11 mouse cellular contexts compared by ENCODE assay signal in genomic region chr6:29528165-29528505, GRCm38 (mm10). TPM values are rescaled to one million over a fixed set of nuclear protein-coding genes. Genes with fewer than 3 reads are reported as not detected.
DNase-seq lines count a peak whose midpoint lies in the region; ATAC-seq lines count a peak whose summit lies in the region.
"Had no signal": no experiment of that assay in that cellular context is flagged by ENCODE, and none has a peak within 500 bp of the region (broad histone marks: within the 10 kb centered on the region; RNA-seq: fewer than 3 reads in every experiment).

No protein-coding gene starts in this region.

- DNase-seq in heart, embryonic 10.5 days (ENCODE audit: low spot score), result no peak
- no peak for DNase-seq in heart, adult 9 months (ENCODE audit: low spot score in 2 of 2)
- no peak for DNase-seq in hindbrain, embryonic 14.5 days (ENCODE audit: low spot score)
- DNase-seq in thymus, postnatal 4 days, result no peak
- no peak for DNase-seq in left cerebral cortex, postnatal 14 days (ENCODE audit: low spot score in 2 of 2)
- DNase-seq: embryo, embryonic 11 days had no signal

- WGBS in heart, embryonic 10.5 days, result 22% methylated on average over 8 of the region's 8 CpGs
- 13% methylated on average over 8 of the region's 8 CpGs for WGBS in hindbrain, embryonic 14.5 days
- 10% methylated on average over 8 of the region's 8 CpGs for WGBS in neural tube, embryonic 13.5 days

- H3K9ac ChIP-seq in hindbrain, embryonic 14.5 days, result no peak overlapping the region
- no peak overlapping the region for H3K9ac ChIP-seq in neural tube, embryonic 13.5 days

- H3K4me1 ChIP-seq in heart, embryonic 10.5 days, result peaks cover 65% of the 10 kb centered on the region
- H3K4me1 ChIP-seq in megakaryocyte, embryonic 14.5 days, result peaks cover 51% of the 10 kb centered on the region
- H3K4me1 ChIP-seq in hindbrain, embryonic 14.5 days (replicated peaks; ENCODE audit: control insufficient read depth, insufficient read depth, low read length), result peaks cover 20% of the 10 kb centered on the region; the same call in 1 of the 2 replicates
- peaks cover 29% of the 10 kb centered on the region for H3K4me1 ChIP-seq in neural tube, embryonic 13.5 days (replicated peaks)

- H3K9me3 ChIP-seq in heart, embryonic 10.5 days, result no peaks in the 10 kb centered on the region
- H3K9me3 ChIP-seq in megakaryocyte, embryonic 14.5 days, result no peaks in the 10 kb centered on the region
- H3K9me3 ChIP-seq in hindbrain, embryonic 14.5 days (ENCODE audit: control insufficient read depth, low read length), result no peaks in the 10 kb centered on the region
- H3K9me3 ChIP-seq in neural tube, embryonic 13.5 days, result no peaks in the 10 kb centered on the region

- intact Hi-C loops in left cerebral cortex, postnatal 14 days (cut with DNase I), result no loop called here

- H3K27me3 ChIP-seq in heart, embryonic 10.5 days (ENCODE audit: insufficient read depth, poor library complexity, severe bottlenecking), result peaks cover 42% of the 10 kb centered on the region
- H3K27me3 ChIP-seq in megakaryocyte, embryonic 14.5 days (replicated peaks), result peaks cover 70% of the 10 kb centered on the region
- H3K27me3 ChIP-seq in hindbrain, embryonic 14.5 days (ENCODE audit: control insufficient read depth, insufficient read depth, low read length), result peaks cover 55% of the 10 kb centered on the region
- peaks cover 69% of the 10 kb centered on the region for H3K27me3 ChIP-seq in neural tube, embryonic 13.5 days

- ATAC-seq in megakaryocyte, adult 5-6 weeks (ENCODE audit: poor library complexity, severe bottlenecking), result no peak
- ATAC-seq in hindbrain, embryonic 14.5 days (ENCODE audit: low FRiP score), result no peak
- ATAC-seq in neural tube, embryonic 13.5 days (ENCODE audit: low read depth), result no peak

- H3K4me3 ChIP-seq in heart, embryonic 10.5 days, result peak overlapping the region; percentile 73
- peak overlapping the region; percentile 91 for H3K4me3 ChIP-seq in megakaryocyte, embryonic 14.5 days (replicated peaks)
- peak overlapping the region; percentile 52; the same call in 1 of the 2 replicates for H3K4me3 ChIP-seq in hindbrain, embryonic 14.5 days (replicated peaks; ENCODE audit: low read length)
- H3K4me3 ChIP-seq in neural tube, embryonic 13.5 days, result peak overlapping the region; percentile 49; the same call in 1 of the 2 replicates

- H3K4me2 ChIP-seq in hindbrain, embryonic 14.5 days (replicated peaks), result 0 out of 2 replicates have a peak overlapping the region, but pooled peaks have one; percentile 94
- H3K4me2 ChIP-seq in neural tube, embryonic 13.5 days, result peak overlapping the region; percentile 86

- H3K27ac ChIP-seq in heart, embryonic 10.5 days, result peak overlapping the region; percentile 60
- no peak overlapping the region for H3K27ac ChIP-seq in hindbrain, embryonic 14.5 days
- H3K27ac ChIP-seq in neural tube, embryonic 13.5 days (replicated peaks), result no peak overlapping the region

- H3K36me3 ChIP-seq in heart, embryonic 10.5 days, result peaks cover 14% of the 10 kb centered on the region; the same call in 1 of the 2 replicates
- H3K36me3 ChIP-seq in megakaryocyte, embryonic 14.5 days (replicated peaks; ENCODE audit: low read length), result no peaks in the 10 kb centered on the region
- no peaks in the 10 kb centered on the region for H3K36me3 ChIP-seq in hindbrain, embryonic 14.5 days (replicated peaks; ENCODE audit: control insufficient read depth, insufficient read depth)
- H3K36me3 ChIP-seq in neural tube, embryonic 13.5 days, result no peaks in the 10 kb centered on the region

RNA-seq across cellular contexts. Expression of gene Irf5, which starts 1.7 kb away (rescaled TPM):
- 22.1 and 24.9 TPM in 2 replicates for polyA plus RNA-seq in heart, embryonic 10.5 days (2016; fragmentation: Nextera tagmentation; extraction: Ambion mirVana)
- 7.5 and 22.4 TPM in 2 replicates for polyA plus RNA-seq in megakaryocyte, embryonic 14.5 days (2012; ENCODE audit: insufficient read depth, low replicate concordance)
- 133 and 149 TPM in 2 replicates for total RNA-seq in megakaryocyte, adult 5-6 weeks (2015)
- 231 and 243 TPM in 2 replicates for total RNA-seq in megakaryocyte, adult 5-6 weeks (2017)
- 1.5 and 1.7 TPM in 2 replicates for polyA plus RNA-seq in hindbrain, embryonic 14.5 days (2014; fragmentation: Nextera tagmentation; extraction: Ambion mirVana)
- 3.0 and 3.3 TPM in 2 replicates for polyA plus RNA-seq in neural tube, embryonic 13.5 days (2015; fragmentation: Nextera tagmentation; extraction: Ambion mirVana)
- total RNA-seq in left cerebral cortex, postnatal 14 days (2021), result 1 to 10 TPM; 3.6 to 4.9 TPM

RNA-seq across cellular contexts. Expression of gene Kcp, which starts 20.4 kb away (rescaled TPM):
- polyA plus RNA-seq in heart, embryonic 10.5 days (2016; fragmentation: Nextera tagmentation; extraction: Ambion mirVana), result 13.8 and 23.3 TPM in 2 replicates
- polyA plus RNA-seq in megakaryocyte, embryonic 14.5 days (2012; ENCODE audit: insufficient read depth, low replicate concordance), result 0.35 TPM in 1 of 2 replicates, not detected in the other
- not detected in 2 replicates for total RNA-seq in megakaryocyte, adult 5-6 weeks (2015)
- total RNA-seq in megakaryocyte, adult 5-6 weeks (2017), result not detected in 2 replicates
- polyA plus RNA-seq in hindbrain, embryonic 14.5 days (2014; fragmentation: Nextera tagmentation; extraction: Ambion mirVana), result 16.3 and 19.9 TPM in 2 replicates
- 20.1 and 24.6 TPM in 2 replicates for polyA plus RNA-seq in neural tube, embryonic 13.5 days (2015; fragmentation: Nextera tagmentation; extraction: Ambion mirVana)
- 1 to 10 TPM; 5.9 to 7.6 TPM for total RNA-seq in left cerebral cortex, postnatal 14 days (2021)

RNA-seq across cellular contexts. Expression of gene Atp6v1fnb, which starts 56.9 kb away (rescaled TPM):
- not detected in 2 replicates for polyA plus RNA-seq in heart, embryonic 10.5 days (2016; fragmentation: Nextera tagmentation; extraction: Ambion mirVana)
- polyA plus RNA-seq in megakaryocyte, embryonic 14.5 days (2012; ENCODE audit: insufficient read depth, low replicate concordance), result 0.29 TPM in 1 of 2 replicates, not detected in the other
- total RNA-seq in megakaryocyte, adult 5-6 weeks (2015), result 0.67 TPM in 1 of 2 replicates, not detected in the other
- total RNA-seq in megakaryocyte, adult 5-6 weeks (2017), result 0.29 TPM in 1 of 2 replicates, not detected in the other
- 0.70 TPM in 1 of 2 replicates, not detected in the other for polyA plus RNA-seq in hindbrain, embryonic 14.5 days (2014; fragmentation: Nextera tagmentation; extraction: Ambion mirVana)
- 0.79 TPM in 1 of 2 replicates, not detected in the other for polyA plus RNA-seq in neural tube, embryonic 13.5 days (2015; fragmentation: Nextera tagmentation; extraction: Ambion mirVana)
- 1 to 10 TPM in 1 of 2 experiments, under 1 TPM in 1; 0.70 to 1.3 TPM for total RNA-seq in left cerebral cortex, postnatal 14 days (2021)
- total RNA-seq: heart, adult 18-20 months had no signal
- polyA plus RNA-seq: CD4-positive, CD25-positive, alpha-beta regulatory T cell, adult 4 months had no signal

Comparison
In these comparisons a context has a peak if more than half of its experiments do, and no peak if none do; other contexts are left out.
1. RNA of gene Kcp, which starts 20.4 kb away (polyA plus RNA-seq): 20.1 to 24.6 TPM in neural tube, embryonic 13.5 days, 13.8 to 23.3 TPM in heart, embryonic 10.5 days and 16.3 to 19.9 TPM in hindbrain, embryonic 14.5 days; 0.35 TPM in megakaryocyte, embryonic 14.5 days; every median in the first group is over 10 times any median in the second.
2. Peak in every context shown above with its lines, with median percentiles within 50 percentile points of each other: H3K4me3 ChIP-seq.